Mouse (Mus musculus) CH12F3 (cell line): Measurements from ENCODE around the gene Zfpl1.
"Not testable (repeated sequence)": the region's sequence is repeated elsewhere in the genome, so short reads cannot be mapped to it uniquely, and the experiment has no call there.

Experiments used
- in situ Hi-C: fragments of 300-500 bp; cut with MboI; formaldehyde crosslinking; loops from 2 replicates; pipeline ENCODE4 v1.14.3; 2020; ENCODE audit warnings: low sequenced_read_pairs

Gene Zfpl1

DNA sequence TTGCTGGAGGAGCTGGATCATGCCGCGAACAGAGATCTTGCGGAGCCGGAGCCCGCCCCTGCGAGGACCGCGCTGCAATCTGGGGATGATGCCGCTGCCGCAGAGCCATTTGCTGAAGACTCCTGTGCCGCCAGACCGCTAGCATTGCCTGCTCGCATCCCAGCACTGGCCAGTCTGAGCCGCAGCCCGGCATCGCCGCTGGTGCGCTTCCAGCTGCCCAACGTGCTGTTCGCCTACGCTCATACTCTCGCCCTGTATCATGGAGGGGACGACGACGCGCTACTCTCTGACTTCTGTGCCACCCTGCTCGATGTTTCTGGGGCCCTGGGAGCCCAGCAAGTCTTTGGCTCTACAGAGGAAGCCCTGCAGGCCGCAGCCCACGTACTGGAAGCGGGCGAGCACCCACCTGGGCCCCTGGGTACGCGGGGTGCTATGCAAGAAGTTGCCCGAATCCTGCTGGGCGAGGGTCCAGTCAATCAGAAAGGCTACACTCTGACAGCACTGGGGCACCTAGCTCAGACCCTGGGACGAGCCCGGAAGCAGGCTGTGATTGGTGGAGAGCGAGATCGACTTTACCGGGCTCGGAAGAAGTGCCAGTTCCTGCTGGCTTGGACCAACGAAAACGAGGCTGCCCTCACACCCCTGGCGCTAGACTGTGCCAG is 23.0 kb downstream of the Zfpl1 start:
- in situ Hi-C loops, result no loop called here

DNA sequence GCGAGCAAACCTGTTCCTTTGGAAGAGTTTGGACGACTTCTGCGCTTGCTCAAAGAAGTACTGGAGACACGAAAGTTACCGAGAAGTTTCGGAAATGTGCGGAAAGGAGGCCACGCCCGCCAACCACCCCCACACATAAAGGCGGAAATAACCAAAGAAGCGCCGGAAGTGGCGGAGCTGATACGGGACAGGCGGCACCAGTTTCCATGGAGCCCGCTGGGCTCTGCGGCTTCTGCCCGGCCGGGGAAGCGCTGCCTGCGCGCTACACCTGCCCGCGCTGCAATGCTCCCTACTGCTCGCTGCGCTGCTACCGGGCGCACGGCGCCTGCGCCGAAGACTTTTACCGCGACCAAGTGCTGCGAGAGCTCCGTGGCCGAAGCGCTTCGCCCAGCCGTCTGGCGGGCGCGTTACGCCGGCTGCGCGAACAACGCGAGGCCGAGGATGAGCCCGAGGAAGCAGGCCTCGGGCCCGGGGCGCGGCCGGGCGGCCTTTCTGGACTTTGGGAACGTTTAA is 23.7 kb downstream of the Zfpl1 start, which contains the start of gene Znhit2:
TSS of gene Znhit2 (plus strand) at position 172 of the 513 bp plus-strand sequence.
- in situ Hi-C loops, result no loop called here

DNA sequence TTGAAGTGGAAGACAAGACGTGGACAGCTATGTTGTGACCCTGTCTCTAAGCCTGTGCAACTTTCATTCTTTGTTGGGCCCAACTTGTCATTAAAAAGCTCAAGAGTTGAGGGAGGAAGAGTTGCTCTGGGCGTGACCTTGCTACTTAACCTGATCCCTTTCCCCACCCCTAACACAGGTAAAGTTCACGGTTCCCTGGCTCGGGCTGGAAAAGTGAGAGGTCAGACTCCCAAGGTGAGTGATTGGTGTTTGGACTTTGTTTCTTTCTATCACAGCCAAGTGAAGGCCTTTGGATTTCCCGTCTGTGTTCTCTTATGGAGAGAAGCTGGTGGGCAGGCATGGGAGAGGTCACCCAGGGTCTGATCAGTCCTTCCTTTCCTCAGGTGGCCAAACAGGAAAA is 25.8 kb downstream of the Zfpl1 start:
- in situ Hi-C loops, result no loop called here

DNA sequence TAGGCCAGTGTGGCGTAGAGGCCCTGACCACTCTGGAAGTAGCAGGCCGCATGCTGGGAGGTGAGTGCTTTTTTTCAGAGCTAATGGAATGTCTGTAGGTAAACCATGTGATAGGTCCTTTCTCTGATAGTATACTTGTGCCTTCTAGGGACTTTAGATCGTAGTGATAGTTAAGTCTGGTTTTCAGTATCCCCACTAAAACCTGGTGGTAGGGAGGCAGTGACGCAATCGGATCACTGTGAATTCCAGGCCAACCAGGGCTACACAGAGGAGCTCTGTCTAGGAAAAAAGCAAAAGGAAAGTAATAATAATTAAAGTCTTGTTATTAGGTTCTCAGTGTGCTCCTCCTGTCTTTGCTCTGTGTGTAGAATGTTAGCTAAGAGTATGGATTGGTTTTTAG is 26.2 kb downstream of the Zfpl1 start:
- in situ Hi-C loops, result no loop called here

DNA sequence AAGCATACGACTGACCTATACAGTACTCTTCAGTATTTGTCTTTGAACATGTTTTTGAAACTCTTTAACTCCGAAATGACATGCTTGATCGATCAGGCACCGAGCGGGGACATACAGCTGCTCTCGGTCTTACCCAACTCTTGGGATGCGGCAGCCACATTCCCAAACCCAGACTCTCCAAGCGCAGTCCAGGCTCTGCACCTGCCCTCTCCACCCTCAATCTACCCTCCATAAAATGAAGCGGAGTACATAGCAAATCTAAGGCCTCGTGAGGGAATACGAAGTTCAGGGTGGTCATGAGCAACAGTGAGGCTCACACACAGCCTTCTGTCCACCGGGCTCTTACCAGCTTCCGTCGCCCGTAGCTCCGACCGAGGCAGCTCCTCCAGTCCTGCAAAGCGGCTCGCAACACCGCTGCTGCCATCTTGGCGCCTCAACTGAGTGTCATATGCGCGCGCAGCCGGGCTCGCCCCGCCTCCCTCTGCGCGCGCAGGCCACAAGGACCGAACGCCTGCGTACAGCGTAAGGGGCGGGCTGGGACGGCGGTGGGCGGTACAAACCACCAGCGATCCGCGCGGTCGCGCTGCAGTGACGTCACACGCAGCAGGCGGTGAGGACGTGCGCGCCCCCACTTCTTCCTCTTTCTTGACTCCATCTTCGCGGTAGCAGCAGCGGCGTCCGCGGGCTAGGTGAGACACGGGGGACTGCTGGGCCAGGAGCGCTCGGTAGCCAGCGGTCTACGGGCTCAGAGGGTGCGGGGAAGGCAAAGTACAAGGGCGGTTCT is 27.3 kb downstream of the Zfpl1 start, which contains the start of the genes Mrpl49 and Fau:
TSS of gene Mrpl49 (minus strand) at position 473 of the 784 bp plus-strand sequence.
TSS of gene Fau (plus strand) at position 532 of the 784 bp plus-strand sequence.
- in situ Hi-C loops, result no loop called here

DNA sequence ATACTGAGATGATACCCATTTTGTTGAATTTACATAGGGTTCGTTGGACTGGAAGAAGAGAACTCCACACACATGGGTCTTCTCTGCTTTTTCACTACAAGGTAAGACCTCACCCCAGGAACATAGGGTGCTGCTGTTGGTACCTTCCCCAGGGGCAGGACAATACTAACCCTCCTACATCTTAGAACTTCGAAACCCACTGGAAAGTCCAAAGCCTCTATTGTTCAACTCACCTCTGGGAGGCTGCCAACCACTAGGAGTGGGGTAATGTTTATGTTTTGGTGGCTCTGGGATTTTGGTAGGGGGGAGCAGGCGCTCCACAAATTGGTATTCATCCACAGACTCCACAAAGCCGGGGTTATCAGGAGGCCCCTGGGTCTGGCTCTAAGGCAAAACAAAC is 28.1 kb downstream of the Zfpl1 start:
- in situ Hi-C loops, result no loop called here

DNA sequence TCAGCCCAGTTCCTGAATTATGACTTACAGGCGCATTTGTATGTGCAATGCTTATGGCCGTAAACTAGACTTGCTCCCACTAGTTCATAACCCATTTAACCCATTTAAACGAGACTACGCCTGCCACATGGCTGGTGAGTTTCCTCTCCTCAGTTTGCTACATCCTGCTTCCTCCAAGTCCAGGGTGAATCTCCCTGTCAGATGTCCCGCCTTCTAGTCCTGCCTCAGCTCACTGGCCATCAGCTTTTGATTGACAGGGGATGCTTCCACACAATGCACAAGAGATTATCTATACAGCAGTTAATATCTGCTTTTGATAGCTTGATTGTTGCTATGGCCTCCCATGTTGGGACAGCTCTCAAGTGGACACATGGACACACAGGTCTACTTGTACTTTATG is 30.5 kb downstream of the Zfpl1 start:
- in situ Hi-C loops, result no loop called here

DNA sequence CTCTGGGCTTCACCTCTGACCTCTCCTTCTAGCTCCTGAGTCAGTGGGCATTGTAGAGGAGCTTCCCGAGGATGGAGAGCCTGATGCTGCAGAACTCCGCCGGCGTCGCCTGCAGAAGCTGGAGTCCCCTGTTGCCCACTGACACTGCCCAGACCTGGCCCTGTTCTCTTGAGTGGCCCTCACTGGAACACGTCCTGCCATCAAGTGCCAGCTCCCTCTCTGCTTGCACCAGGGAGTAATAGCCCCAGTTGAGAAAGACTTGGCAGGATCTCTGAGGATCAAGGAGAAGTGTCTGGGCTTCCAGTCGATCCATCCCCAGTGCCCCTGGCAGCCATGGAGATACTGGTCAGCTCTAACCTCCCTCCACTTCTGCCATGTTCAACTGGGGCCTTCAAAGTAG is 32.2 kb downstream of the Zfpl1 start:
- in situ Hi-C loops, result no loop called here

DNA sequence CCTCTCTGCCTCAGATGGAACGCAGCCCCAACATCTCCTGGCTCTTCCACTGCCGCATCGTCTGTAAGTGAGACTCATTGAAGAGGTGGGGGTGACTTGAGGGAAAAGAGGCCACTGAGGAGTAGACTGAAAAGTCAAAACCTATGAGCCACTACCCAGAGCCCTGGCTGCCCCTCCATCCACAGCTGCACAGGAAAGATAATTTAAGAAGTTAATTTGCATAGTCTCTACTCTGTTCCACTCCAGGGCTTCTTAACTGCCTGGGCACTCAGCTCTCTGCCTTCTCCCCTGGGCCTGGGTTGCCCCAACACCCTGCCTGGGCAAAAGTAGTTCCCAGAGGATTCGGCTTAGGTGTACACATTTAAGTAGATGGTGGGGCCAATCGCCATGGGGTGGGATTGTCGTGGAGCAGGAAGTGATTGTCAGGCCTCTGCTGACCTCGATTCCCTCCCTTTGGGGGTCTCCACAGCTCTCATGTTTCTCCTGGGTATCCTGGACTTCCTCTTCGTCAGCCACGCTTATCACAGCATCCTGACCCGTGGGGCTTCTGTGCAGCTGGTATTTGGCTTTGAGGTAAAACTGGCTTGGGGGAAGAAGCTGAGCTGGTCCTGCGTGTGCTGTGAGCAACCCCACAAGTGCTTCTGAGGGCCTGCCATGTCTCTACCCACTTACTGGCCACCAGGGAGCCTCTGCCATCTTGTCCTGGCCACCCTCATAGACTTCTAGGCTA is 35.9 kb downstream of the Zfpl1 start:
- in situ Hi-C loops, result no loop called here

DNA sequence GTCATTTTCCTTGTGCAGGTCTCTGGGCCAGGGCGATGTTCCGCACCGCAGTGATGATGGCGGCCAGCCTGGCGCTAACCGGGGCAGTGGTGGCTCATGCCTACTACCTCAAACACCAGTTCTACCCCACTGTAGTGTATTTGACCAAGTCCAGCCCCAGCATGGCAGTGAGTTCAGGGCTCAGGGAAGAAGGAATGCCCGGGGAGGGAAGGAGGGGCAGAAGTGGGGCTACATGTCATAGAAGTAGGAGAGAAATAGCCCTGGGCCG is 36.9 kb downstream of the Zfpl1 start:
- in situ Hi-C loops, result no loop called here

DNA sequence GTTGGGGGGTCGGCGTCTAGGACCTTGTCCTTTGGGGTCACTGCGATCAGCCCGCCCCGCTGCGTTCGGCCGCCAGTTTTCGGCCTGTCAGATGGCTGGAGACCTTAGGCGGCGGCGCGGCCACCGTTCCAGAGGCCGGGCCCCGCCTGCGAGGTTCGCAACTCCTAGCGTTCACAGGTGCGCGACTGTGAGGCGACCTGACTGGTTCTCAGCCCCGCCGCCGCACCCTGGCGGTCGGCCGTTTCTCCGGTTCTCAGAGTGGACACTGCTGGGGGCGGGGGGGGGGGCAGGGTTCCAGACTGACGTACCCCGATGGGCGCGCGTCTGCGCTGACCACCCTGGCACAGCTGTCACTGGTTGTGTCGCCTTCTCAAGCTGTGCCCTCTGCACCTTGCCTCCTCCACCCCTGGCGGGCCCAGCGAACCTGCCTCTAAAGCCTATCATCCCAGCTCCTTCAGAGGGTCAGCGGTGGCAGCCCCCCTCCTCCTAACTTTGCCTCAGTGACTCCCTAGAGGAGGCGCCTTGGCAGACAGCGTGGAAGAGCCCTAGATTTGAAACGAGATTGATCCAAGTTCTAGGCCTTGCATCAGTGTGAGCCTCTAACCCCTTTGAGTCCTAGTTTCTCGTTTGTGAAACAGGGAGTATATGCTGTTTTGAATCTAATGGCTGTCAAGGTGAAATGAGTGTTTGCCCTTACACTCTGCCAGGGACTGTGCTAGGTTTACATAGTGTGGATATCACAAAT is 37.4 kb downstream of the Zfpl1 start:
- in situ Hi-C loops, result no loop called here

DNA sequence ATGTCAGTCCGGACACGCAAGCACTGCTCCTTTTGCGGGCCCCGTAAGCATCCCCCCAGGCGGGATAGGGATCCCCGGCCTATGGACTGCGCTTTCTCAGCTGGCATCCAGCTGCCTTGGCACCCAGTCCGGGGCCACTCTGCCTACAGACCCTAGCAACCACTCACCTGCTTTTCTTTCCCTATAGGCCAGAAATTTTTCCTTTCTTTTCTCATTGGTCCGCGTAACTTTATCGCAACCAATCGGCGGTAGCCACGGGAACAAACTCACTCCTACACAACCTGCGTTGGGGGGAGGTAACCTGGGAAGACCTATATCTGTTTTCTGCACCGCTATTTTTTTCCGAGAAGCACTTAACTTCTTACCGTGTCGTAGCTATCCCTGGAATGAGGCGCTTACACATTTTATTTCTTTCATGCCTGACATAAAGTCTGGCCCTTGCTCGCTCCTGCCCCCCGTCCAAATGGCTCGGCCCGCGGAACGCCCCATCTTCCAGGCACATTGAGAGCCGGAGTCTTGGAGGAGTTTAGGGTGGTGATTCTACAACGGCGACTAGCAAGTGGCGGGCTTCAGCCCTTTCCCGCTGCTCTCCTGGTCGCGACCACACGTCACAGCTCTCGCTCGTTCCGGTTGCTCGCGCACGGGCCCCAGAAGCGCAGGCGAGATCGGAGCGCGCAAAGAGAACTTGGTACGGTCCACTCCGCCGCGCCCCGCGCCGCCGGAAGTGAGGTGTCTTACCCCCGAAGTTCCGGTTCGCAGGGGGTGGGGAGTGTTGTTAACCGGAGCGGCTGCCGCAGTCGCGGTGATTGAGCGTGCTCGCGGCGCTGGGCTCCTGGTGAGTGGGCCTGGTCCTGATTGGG is 38.2 kb downstream of the Zfpl1 start, which contains the start of gene Syvn1:
TSS of gene Syvn1 (plus strand) at position 283 of the 860 bp plus-strand sequence.
- in situ Hi-C loops, result no loop called here

DNA sequence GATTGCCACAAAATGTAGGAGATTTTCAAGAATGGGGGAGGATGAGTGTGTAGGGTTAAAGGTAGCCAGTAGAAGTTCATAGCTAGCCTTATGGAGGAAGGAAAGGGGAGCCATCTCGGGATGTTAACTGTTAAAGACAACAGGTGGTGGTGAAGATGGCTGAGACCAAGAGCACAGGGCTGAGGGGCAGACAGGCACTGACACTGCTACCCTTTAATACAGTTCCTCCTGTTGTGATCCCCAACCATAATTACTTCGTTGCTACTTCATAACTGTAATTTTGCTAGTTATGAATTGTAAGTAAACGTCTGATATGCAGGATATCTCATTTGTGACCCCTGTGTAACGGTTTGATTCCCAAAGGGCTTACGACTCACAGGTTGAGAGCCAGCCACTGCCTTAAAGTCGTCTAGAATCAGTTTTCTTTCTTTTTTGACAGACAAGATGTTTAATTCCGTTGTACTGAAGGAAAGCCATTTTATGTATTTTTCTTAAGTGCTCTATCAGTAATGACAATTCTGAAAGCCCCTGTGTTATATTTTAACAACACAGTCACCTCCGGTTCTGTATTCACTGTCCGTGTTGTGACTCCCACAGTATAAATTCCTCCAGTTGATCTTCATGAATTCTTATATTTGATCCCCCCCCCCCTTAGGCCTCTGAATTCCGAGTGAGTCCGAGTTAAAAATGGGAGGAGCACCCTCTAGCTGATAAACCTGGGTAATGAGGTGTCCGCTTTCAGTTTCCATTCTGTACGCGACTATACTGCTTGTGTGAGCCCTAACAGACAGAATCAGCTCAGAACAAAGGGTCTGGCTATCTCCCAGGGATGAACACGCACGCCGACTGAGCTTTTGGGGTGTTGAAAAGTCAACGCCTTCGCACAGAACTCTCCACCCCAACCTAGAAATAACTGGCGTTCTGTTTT is 39.1 kb downstream of the Zfpl1 start:
- in situ Hi-C loops, result no loop called here

DNA sequence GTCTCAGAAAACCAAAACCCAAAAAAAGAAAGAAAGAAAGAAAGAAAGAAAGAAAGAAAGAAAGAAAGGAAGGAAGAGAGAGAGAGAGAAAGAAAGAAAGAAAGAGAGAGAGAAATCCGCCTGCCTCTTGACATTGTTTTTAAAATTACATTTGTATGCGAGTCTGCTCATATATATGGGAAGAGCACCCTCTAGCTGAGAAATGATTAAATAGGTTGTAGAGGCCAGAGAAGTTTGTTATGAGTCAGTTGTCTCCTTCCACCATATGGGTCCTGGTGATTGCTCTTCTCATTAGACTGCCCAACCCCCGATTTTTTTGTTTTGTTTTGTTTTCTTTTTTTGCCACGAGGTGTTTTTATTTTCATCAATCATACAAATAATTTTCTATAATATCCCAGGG is 40.7 kb downstream of the Zfpl1 start:
- in situ Hi-C loops, result not testable (repeated sequence)

DNA sequence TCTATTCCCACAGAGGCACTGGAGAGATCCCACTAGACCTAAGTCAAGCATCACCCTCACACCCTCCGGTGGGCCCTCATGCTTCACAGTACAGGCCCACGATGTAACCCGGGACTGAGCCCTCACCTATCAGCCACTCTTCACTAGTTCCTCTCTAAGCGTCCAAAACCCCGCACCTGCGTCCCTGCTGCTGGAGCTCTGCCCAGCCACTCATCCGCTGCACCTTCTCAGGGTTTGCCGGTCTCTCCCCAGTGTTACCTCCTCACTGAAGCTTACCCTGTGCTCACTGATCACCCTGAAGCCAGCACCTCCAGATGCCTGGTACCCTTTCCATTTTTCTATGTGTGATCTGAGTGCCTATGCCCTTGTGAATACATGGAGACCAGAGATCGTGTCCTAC is 42.5 kb downstream of the Zfpl1 start:
- in situ Hi-C loops, result no loop called here

DNA sequence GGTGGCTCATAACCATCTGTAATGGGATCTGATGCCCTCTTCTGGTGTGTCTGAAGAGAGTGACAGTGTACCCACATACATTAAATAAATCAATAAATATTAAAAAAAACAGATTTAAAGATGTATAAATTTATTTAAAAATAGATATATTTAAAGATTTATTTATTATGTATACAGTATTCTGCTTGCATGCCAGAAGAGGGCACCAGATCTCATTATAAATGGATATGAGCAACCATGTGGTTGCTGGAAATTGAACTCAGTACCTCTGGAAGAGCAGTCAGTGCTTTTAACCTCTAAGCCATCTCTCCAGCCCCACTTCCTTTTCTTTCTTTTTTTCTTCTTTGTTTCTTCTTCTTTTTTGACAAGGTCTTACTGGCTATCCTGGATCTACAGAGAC is 44.8 kb downstream of the Zfpl1 start:
- in situ Hi-C loops, result no loop called here

DNA sequence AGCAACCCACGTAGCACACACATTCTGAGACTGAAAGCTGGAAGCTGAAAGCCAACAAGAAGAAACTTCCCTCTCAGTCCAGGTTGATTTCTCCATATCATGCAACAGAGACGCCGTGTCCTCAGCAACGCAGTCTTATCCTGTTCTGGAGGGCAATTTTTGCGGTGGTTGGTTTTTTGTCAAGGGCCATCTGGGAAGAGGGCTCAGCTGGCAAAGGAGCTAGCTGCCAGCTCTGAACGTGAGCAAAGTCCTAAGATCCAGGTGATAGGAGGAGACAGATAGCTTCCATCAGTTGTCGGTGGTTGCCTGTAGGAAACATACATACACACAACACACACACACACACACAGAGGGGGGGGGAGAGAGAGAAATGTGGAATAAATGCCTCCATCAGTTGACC is 46.4 kb downstream of the Zfpl1 start:
- in situ Hi-C loops, result no loop called here

DNA sequence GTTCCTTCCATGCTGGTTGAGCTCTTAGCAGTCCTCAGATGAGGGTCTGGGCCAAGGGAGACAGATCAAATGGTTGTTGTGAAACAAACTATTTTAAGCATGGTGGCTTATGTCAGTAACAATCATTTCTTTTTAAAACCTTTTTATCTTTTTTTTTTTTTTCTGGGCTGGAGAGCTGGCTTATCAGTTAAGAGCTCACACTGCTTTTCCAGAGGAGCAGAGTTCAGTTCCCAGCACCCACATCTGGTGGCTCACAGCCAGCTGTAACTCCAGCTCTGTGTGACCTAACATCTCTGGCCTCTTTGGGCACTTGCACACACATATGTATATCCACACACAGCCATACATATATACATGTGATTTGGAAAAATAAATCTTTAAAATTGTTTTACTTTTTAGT is 47.1 kb downstream of the Zfpl1 start:
- in situ Hi-C loops, result no loop called here
